Mouse (Mus musculus): ENCODE measurements at regions not wholly inside any gene's neighbourhood (a gene's known extent, or its start where the extent isn't known, plus 50 kb on each side); places are given as distances from the start of the nearest gene placed in this dataset.
A peak's percentile ranks its signal among the peaks of the same experiment; 100 is the strongest.

- Histone ChIP-seq H3K4me1 (no peaks in the 10 kb centered on the region), H3K27me3 (no peaks in the 10 kb centered on the region), H3K4me2 (replicated peaks) (no peak overlapping the region), H3K9me3 (no peaks in the 10 kb centered on the region), H3K9ac (no peak overlapping the region), H3K4me3 (no peak overlapping the region), H3K27ac (no peak overlapping the region), H3K36me3 (no peaks in the 10 kb centered on the region)
- ATAC-seq (ENCODE audit: insufficient number of reproducible peaks, insufficient read depth, low FRiP score, low TSS enrichment), result no peak
- WGBS, result 51% methylated on average over 12 of the region's 12 CpGs
Measured at GRCm38 (mm10) chr2:174532671-174533363, 59.9 kb upstream of the Prelid3b start.

GRCm38 (mm10) chr2:174540717-174541116 lies 67.8 kb upstream of the Prelid3b start:
- Histone ChIP-seq H3K27ac (no peak overlapping the region), H3K9me3 (no peaks in the 10 kb centered on the region), H3K4me1 (no peaks in the 10 kb centered on the region; the same call in 1 of the 2 replicates), H3K36me3 (no peaks in the 10 kb centered on the region), H3K9ac (no peak overlapping the region), H3K27me3 (no peaks in the 10 kb centered on the region), H3K4me3 (no peak overlapping the region), H3K4me2 (replicated peaks) (no peak overlapping the region)
- WGBS, result 53% methylated on average over 5 of the region's 5 CpGs
- ATAC-seq (ENCODE audit: insufficient number of reproducible peaks, insufficient read depth, low FRiP score, low TSS enrichment), result no peak

GRCm38 (mm10) chr2:174547207-174547606 lies 74.3 kb upstream of the Prelid3b start:
- Histone ChIP-seq H3K9ac (no peak overlapping the region), H3K4me1 (no peaks in the 10 kb centered on the region), H3K27me3 (no peaks in the 10 kb centered on the region), H3K36me3 (no peaks in the 10 kb centered on the region), H3K27ac (no peak overlapping the region), H3K4me2 (replicated peaks) (no peak overlapping the region), H3K4me3 (no peak overlapping the region), H3K9me3 (no peaks in the 10 kb centered on the region)
- no peak for ATAC-seq (ENCODE audit: insufficient number of reproducible peaks, insufficient read depth, low FRiP score, low TSS enrichment)
- 83% methylated on average over 3 of the region's 3 CpGs for WGBS

- Histone ChIP-seq H3K27me3 (no peaks in the 10 kb centered on the region), H3K4me2 (replicated peaks) (no peak overlapping the region), H3K9ac (no peak overlapping the region), H3K4me1 (no peaks in the 10 kb centered on the region), H3K27ac (no peak overlapping the region), H3K4me3 (no peak overlapping the region), H3K36me3 (no peaks in the 10 kb centered on the region), H3K9me3 (no peaks in the 10 kb centered on the region)
- WGBS, result 88% methylated on average over 6 of the region's 6 CpGs
- ATAC-seq (ENCODE audit: insufficient number of reproducible peaks, insufficient read depth, low FRiP score, low TSS enrichment), result no peak
Measured at GRCm38 (mm10) chr2:174547701-174548100, 74.8 kb upstream of the Prelid3b start.

GRCm38 (mm10) chr2:174548776-174549175 lies 75.9 kb upstream of the Prelid3b start:
- 68% methylated on average over 4 of the region's 4 CpGs for WGBS
- Histone ChIP-seq H3K4me3 (no peak overlapping the region), H3K4me1 (no peaks in the 10 kb centered on the region), H3K27me3 (no peaks in the 10 kb centered on the region), H3K36me3 (no peaks in the 10 kb centered on the region), H3K4me2 (replicated peaks) (no peak overlapping the region), H3K9ac (no peak overlapping the region), H3K27ac (no peak overlapping the region), H3K9me3 (no peaks in the 10 kb centered on the region)
- ATAC-seq (ENCODE audit: insufficient number of reproducible peaks, insufficient read depth, low FRiP score, low TSS enrichment), result no peak

GRCm38 (mm10) chr2:174555778-174556177 lies 82.9 kb upstream of the Prelid3b start:
- ATAC-seq (ENCODE audit: insufficient number of reproducible peaks, insufficient read depth, low FRiP score, low TSS enrichment), result no peak
- no peaks in the 10 kb centered on the region for H3K4me1 ChIP-seq
- H3K4me3 ChIP-seq, result no peak overlapping the region
- H3K9me3 ChIP-seq, result no peaks in the 10 kb centered on the region
- H3K4me2 ChIP-seq (replicated peaks), result no peak overlapping the region
- H3K27ac ChIP-seq, result no peak overlapping the region
- H3K27me3 ChIP-seq, result no peaks in the 10 kb centered on the region
- 87% methylated on average over 11 of the region's 11 CpGs for WGBS
- no peak overlapping the region for H3K9ac ChIP-seq
- H3K36me3 ChIP-seq, result no peaks in the 10 kb centered on the region

- ATAC-seq (ENCODE audit: insufficient number of reproducible peaks, insufficient read depth, low FRiP score, low TSS enrichment), result no peak
- 32% methylated on average over 7 of the region's 7 CpGs for WGBS
- Histone ChIP-seq H3K36me3 (no peaks in the 10 kb centered on the region), H3K9me3 (no peaks in the 10 kb centered on the region), H3K27me3 (no peaks in the 10 kb centered on the region), H3K4me2 (replicated peaks) (no peak overlapping the region), H3K4me3 (no peak overlapping the region), H3K27ac (no peak overlapping the region), H3K9ac (no peak overlapping the region), H3K4me1 (peaks cover 8% of the 10 kb centered on the region; the same call in 1 of the 2 replicates)
Measured at GRCm38 (mm10) chr2:174561828-174562429, 81.4 kb upstream of the Zfp831 start.

GRCm38 (mm10) chr2:174563917-174564316 lies 79.4 kb upstream of the Zfp831 start:
- H3K9me3 ChIP-seq, result no peaks in the 10 kb centered on the region
- H3K27ac ChIP-seq, result no peak overlapping the region
- no peak overlapping the region for H3K4me3 ChIP-seq
- no peaks in the 10 kb centered on the region for H3K27me3 ChIP-seq
- ATAC-seq (ENCODE audit: insufficient number of reproducible peaks, insufficient read depth, low FRiP score, low TSS enrichment), result no peak
- no peak overlapping the region for H3K4me2 ChIP-seq (replicated peaks)
- WGBS, result 85% methylated on average over 3 of the region's 3 CpGs
- H3K4me1 ChIP-seq, result peaks cover 8% of the 10 kb centered on the region; the same call in 1 of the 2 replicates
- no peak overlapping the region for H3K9ac ChIP-seq
- no peaks in the 10 kb centered on the region for H3K36me3 ChIP-seq

- Histone ChIP-seq H3K4me2 (replicated peaks) (no peak overlapping the region), H3K27ac (0 out of 2 replicates have a peak overlapping the region, but pooled peaks have one; percentile 20), H3K27me3 (no peaks in the 10 kb centered on the region), H3K9me3 (no peaks in the 10 kb centered on the region), H3K36me3 (no peaks in the 10 kb centered on the region), H3K9ac (no peak overlapping the region), H3K4me3 (no peak overlapping the region), H3K4me1 (peaks cover 8% of the 10 kb centered on the region; the same call in 1 of the 2 replicates)
- ATAC-seq (ENCODE audit: insufficient number of reproducible peaks, insufficient read depth, low FRiP score, low TSS enrichment), result no peak
- WGBS, result 49% methylated on average over 5 of the region's 5 CpGs
Measured at GRCm38 (mm10) chr2:174564817-174565216, 78.5 kb upstream of the Zfp831 start.

GRCm38 (mm10) chr2:174565891-174566290 lies 77.4 kb upstream of the Zfp831 start:
- 88% methylated on average over 7 of the region's 7 CpGs for WGBS
- Histone ChIP-seq H3K27me3 (no peaks in the 10 kb centered on the region), H3K4me3 (no peak overlapping the region), H3K27ac (no peak overlapping the region), H3K36me3 (no peaks in the 10 kb centered on the region), H3K9me3 (no peaks in the 10 kb centered on the region), H3K4me1 (peaks cover 8% of the 10 kb centered on the region; the same call in 1 of the 2 replicates), H3K9ac (no peak overlapping the region), H3K4me2 (replicated peaks) (no peak overlapping the region)
- no peak for ATAC-seq (ENCODE audit: insufficient number of reproducible peaks, insufficient read depth, low FRiP score, low TSS enrichment)

GRCm38 (mm10) chr2:174566752-174567151 lies 76.6 kb upstream of the Zfp831 start:
- Histone ChIP-seq H3K4me3 (no peak overlapping the region), H3K4me1 (peaks cover 8% of the 10 kb centered on the region; the same call in 1 of the 2 replicates), H3K36me3 (no peaks in the 10 kb centered on the region), H3K27ac (no peak overlapping the region), H3K27me3 (no peaks in the 10 kb centered on the region), H3K4me2 (replicated peaks) (no peak overlapping the region), H3K9me3 (no peaks in the 10 kb centered on the region), H3K9ac (no peak overlapping the region)
- WGBS, result 77% methylated on average over 4 of the region's 4 CpGs
- ATAC-seq (ENCODE audit: insufficient number of reproducible peaks, insufficient read depth, low FRiP score, low TSS enrichment), result no peak

GRCm38 (mm10) chr2:174574804-174575507 lies 68.4 kb upstream of the Zfp831 start:
- H3K27ac ChIP-seq, result no peak overlapping the region
- no peaks in the 10 kb centered on the region for H3K4me1 ChIP-seq
- no peaks in the 10 kb centered on the region for H3K27me3 ChIP-seq
- no peaks in the 10 kb centered on the region for H3K9me3 ChIP-seq
- WGBS, result 83% methylated on average over 7 of the region's 7 CpGs
- H3K4me2 ChIP-seq (replicated peaks), result no peak overlapping the region
- no peak overlapping the region for H3K4me3 ChIP-seq
- no peak for ATAC-seq (ENCODE audit: insufficient number of reproducible peaks, insufficient read depth, low FRiP score, low TSS enrichment)
- no peaks in the 10 kb centered on the region for H3K36me3 ChIP-seq
- no peak overlapping the region for H3K9ac ChIP-seq

Measured in embryonic facial prominence, embryonic 12.5 days (tissue).